Mouse (Mus musculus) right cerebral cortex, postnatal 10 days (tissue): ENCODE results near the gene Kcnj14.
A peak's percentile ranks its signal among the peaks of the same experiment; 100 is the strongest.

Experiments used
- DNase-seq, 2 experiments: peaks; one replicate each; pipeline ENCODE4 v3.0.0; 2021; ENCODE audit warnings: low spot score in 2 of 2

Gene Kcnj14

GRCm38 (mm10) chr7:45797661-45798510 is 26.7 kb downstream of the Kcnj14 start:
- DNase-seq = peak in 1 of 2 experiments; percentile 44

GRCm38 (mm10) chr7:45796950-45797349 is 27.6 kb downstream of the Kcnj14 start:
- peak in 1 of 2 experiments; percentile 31 for DNase-seq

GRCm38 (mm10) chr7:45794971-45795370 is 29.6 kb downstream of the Kcnj14 start:
- peak in 1 of 2 experiments; percentile 32 for DNase-seq

- DNase-seq = no peak
Measured at GRCm38 (mm10) chr7:45793969-45794585, 30.5 kb downstream of the Kcnj14 start.

GRCm38 (mm10) chr7:45793240-45793639 is 31.3 kb downstream of the Kcnj14 start:
- peak in 1 of 2 experiments; percentile 27 for DNase-seq

GRCm38 (mm10) chr7:45791756-45792490 is 32.7 kb downstream of the Kcnj14 start:
- peak in 1 of 2 experiments; percentile 44 for DNase-seq

GRCm38 (mm10) chr7:45790721-45791120 is 33.9 kb downstream of the Kcnj14 start:
- peak in 1 of 2 experiments; percentile 26 for DNase-seq

GRCm38 (mm10) chr7:45787642-45788041 is 36.9 kb downstream of the Kcnj14 start:
- DNase-seq = peak in 1 of 2 experiments; percentile 47

- DNase-seq = peak; percentile 71 to 87
Measured at GRCm38 (mm10) chr7:45786661-45787413, 37.7 kb downstream of the Kcnj14 start.

- peak; percentile 73 to 83 for DNase-seq
Measured at GRCm38 (mm10) chr7:45786136-45786578, 38.4 kb downstream of the Kcnj14 start.

GRCm38 (mm10) chr7:45785388-45786135 is 39.0 kb downstream of the Kcnj14 start:
- peak; percentile 70 to 71 for DNase-seq

GRCm38 (mm10) chr7:45784524-45785372 is 39.8 kb downstream of the Kcnj14 start, which contains the start of gene Sult2b1:
Gene Sult2b1, minus strand, starts transcription at chr7:45784669.
- peak; percentile 97 to 98 for DNase-seq

- DNase-seq = peak; percentile 88 to 92
Measured at GRCm38 (mm10) chr7:45783511-45784091, 41.0 kb downstream of the Kcnj14 start, which contains the start of gene Lmtk3. Gene Lmtk3, plus strand, starts transcription at chr7:45783738.

GRCm38 (mm10) chr7:45782271-45782670 is 42.3 kb downstream of the Kcnj14 start:
- DNase-seq = peak in 1 of 2 experiments; percentile 36

GRCm38 (mm10) chr7:45779081-45779641 is 45.4 kb downstream of the Kcnj14 start:
- no peak for DNase-seq

GRCm38 (mm10) chr7:45775237-45775636 is 49.3 kb downstream of the Kcnj14 start:
- DNase-seq = no peak

GRCm38 (mm10) chr7:45771101-45771500 is 53.5 kb downstream of the Kcnj14 start:
- no peak for DNase-seq

- no peak for DNase-seq
Measured at GRCm38 (mm10) chr7:45770427-45771082, 54.0 kb downstream of the Kcnj14 start.
